Mouse (Mus musculus) lung, postnatal 0 days (tissue): ENCODE measurements around the gene Sh2d2a. TPM values are rescaled to one million over a fixed set of nuclear protein-coding genes. Genes with fewer than 3 reads are reported as not detected.

Experiments
- ATAC-seq: fragments of 200-750 bp; cut with Nextera tagmentation; 2 replicates; pipeline ENCODE4 v1.8.0; 2017; ENCODE audit warnings: moderate library complexity
- DNase-seq: peaks from one replicate; pipeline ENCODE4 v3.0.0-alpha.2; 2016; ENCODE audit warnings: low spot score
- H3K27ac ChIP-seq: fragments of 300-500 bp; sonication (generic); 2 replicates; pipeline ENCODE4 v1.5.1; 2014; ENCODE audit warnings: antibody characterized with exemption, mild to moderate bottlenecking, low read length, mixed read lengths
- H3K27me3 ChIP-seq: fragments of 300-500 bp; sonication (generic); replicated peaks from 2 replicates; pipeline ENCODE4 v1.6.1; 2014; ENCODE audit warnings: low read length, mixed read lengths; ENCODE audit not compliant: insufficient read depth
- H3K36me3 ChIP-seq: fragments of 300-500 bp; sonication (generic); 2 replicates; pipeline ENCODE4 v1.6.1; 2014; ENCODE audit warnings: low read length, mixed read lengths; ENCODE audit not compliant: insufficient read depth
- H3K4me1 ChIP-seq: fragments of 300-500 bp; sonication (generic); 2 replicates; pipeline ENCODE4 v1.6.1; 2014; ENCODE audit warnings: antibody characterized with exemption, low read depth, low read length, mixed read lengths; ENCODE audit not compliant: insufficient read depth
- H3K4me2 ChIP-seq: fragments of 300-500 bp; sonication (generic); replicated peaks from 2 replicates; pipeline ENCODE4 v1.6.1; 2014; ENCODE audit warnings: low read depth, mild to moderate bottlenecking, low read length, moderate library complexity, mixed read lengths
- H3K4me3 ChIP-seq: fragments of 300-500 bp; sonication (generic); 2 replicates; pipeline ENCODE4 v1.5.1; 2014; ENCODE audit warnings: low read depth, low read length
- H3K9ac ChIP-seq: fragments of 300-500 bp; sonication (generic); replicated peaks from 2 replicates; pipeline ENCODE4 v1.6.1; 2014; ENCODE audit warnings: low read depth, mild to moderate bottlenecking
- H3K9me3 ChIP-seq: fragments of 300-500 bp; sonication (generic); 2 replicates; pipeline ENCODE4 v1.6.1; 2016; ENCODE audit warnings: low read length, mixed read lengths
- CTCF ChIP-seq: IDR thresholded peaks from 2 replicates; pipeline ENCODE4 v1.5.1; 2016; ENCODE audit warnings: antibody characterized with exemption, mild to moderate bottlenecking
- EP300 ChIP-seq: IDR thresholded peaks from 2 replicates; pipeline ENCODE4 v1.6.1; 2016; ENCODE audit warnings: antibody characterized with exemption, mild to moderate bottlenecking, control low read depth
- WGBS: fragments of 180-500 bp; shearing (Covaris S2); extraction: QIAGEN DNeasy Blood & Tissue Kit; methylation state at CpG from one replicate; pipeline ENCODE4 v1.1.7; 2014; 5-methylcytosine and 5-hydroxymethylcytosine counted together
- polyA plus RNA-seq: library from polyadenylated mRNA; unstranded; fragments of >200 nt; fragmentation: Nextera tagmentation; extraction: Ambion mirVana; gene quantifications from 2 replicates; pipeline ENCODE4 v1.2.1, GENCODE M21; 2015

The Sh2d2a gene
- 0.25 and 0.29 TPM in 2 replicates for polyA plus RNA-seq

DNA sequence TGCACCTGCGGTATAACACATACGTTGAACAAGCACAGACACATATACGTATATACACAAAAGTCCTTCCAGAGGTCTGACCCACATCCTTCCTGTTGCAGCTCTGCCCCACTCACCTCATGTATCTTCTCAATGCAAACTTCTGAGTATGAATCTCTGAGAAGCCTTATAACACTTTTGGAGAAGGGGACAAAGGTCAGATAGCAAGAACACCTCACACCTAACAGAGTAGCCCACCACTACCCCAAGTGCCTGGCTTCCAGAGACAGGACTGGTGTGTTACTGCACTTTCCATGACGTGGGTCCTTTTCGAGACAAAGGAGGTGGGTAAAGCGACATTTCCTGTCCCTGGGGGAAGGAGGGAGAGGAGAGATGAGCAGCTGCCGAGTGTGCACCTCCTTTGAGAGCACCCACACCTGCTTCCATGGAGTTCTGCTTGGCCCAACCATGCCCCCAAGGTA lies at the start of gene Sh2d2a:
Gene Sh2d2a, plus strand, starts transcription at position 106 of the 461 bp plus-strand sequence.
- Histone ChIP-seq H3K4me2 (no peak within 1 kb of the TSS), H3K27ac (no peak within 1 kb of the TSS)

DNA sequence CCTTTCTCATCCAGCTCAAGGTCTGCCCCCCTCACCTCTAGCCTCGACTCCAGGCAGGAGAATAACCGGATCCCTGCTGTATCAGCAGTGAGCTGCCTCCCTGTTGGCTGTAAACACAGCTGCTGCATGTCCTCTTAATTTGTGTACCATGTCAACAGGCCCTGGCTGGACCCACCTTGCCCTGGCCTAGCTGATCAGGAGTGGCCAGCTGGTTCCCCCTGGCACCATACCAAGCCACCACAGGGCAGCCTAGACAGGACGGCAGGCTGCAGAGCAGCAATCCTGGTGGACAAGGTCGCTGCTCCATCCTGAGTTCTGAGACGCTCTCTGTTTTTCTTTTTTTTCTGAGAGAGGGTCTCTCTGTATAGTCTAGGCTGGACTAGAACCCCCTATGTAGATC lies 44.9 kb upstream of the Sh2d2a start:
- no peaks in the 10 kb centered on the region for H3K4me1 ChIP-seq
- H3K9me3 ChIP-seq = no peaks in the 10 kb centered on the region
- no peak overlapping the region for H3K27ac ChIP-seq
- no peak overlapping the region for H3K4me2 ChIP-seq
- no peaks in the 10 kb centered on the region for H3K36me3 ChIP-seq
- WGBS = 36% methylated on average over 5 of the region's 5 CpGs
- TF ChIP-seq CTCF (no peak), EP300 (no peak)
- ATAC-seq (no peak), DNase-seq (no peak)
- H3K27me3 ChIP-seq = peaks cover 48% of the 10 kb centered on the region; the same call in 1 of the 2 replicates
- no peak overlapping the region for H3K9ac ChIP-seq
- no peak overlapping the region for H3K4me3 ChIP-seq

More for the DNA sequence above, at the start of gene Sh2d2a:
- H3K9ac ChIP-seq = no peak within 1 kb of the TSS
- H3K27me3 ChIP-seq = no peaks in the 10 kb centered on the region
- no peaks in the 10 kb centered on the region for H3K4me1 ChIP-seq
- H3K36me3 ChIP-seq = no peaks in the 10 kb centered on the region
- no peaks in the 10 kb centered on the region for H3K9me3 ChIP-seq
- 60% methylated on average over 7 of the region's 7 CpGs for WGBS
- H3K4me3 ChIP-seq = no peak within 1 kb of the TSS
- DNase-seq = no peak
- no peak for TF ChIP-seq CTCF
- TF ChIP-seq EP300 = no peak
- no peak for ATAC-seq

DNA sequence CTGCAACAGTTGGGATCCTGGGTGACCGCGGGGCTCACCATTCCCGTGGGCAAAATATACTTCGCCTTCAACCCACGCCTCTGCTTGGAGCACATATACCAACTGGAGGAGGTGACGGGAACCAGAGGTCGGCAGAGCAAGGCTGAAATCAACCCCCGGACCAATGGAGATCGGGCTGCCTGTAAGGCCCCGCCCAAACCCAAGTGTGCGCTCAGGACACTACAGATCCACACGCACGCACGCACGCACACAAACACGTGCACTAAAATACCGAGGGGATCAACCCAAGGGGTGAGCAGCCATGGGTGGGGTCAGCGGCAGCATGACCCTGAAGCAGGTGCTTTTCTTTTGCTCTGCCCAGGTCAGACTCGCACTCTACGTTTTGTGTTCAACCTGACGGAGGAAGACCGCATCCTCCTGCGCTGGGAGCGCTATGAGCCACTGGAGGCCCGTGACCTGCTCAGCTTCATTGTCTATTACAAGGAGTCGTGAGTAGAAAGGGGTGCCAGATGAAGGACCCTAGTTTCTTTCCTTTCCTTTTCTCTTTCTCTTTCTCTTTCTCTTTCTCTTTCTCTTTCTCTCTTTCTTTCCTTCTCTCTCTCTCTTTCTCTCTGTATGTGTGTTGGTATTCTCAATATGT lies 42.4 kb upstream of the Sh2d2a start:
- Histone ChIP-seq H3K4me2 (peak overlapping the region; percentile 39), H3K4me3 (peak overlapping the region; percentile 24), H3K9ac (no peak overlapping the region), H3K27me3 (peaks cover 39% of the 10 kb centered on the region), H3K4me1 (no peaks in the 10 kb centered on the region), H3K27ac (no peak overlapping the region), H3K36me3 (no peaks in the 10 kb centered on the region), H3K9me3 (no peaks in the 10 kb centered on the region)
- WGBS = 3% methylated on average over 26 of the region's 26 CpGs
- DNase-seq (peak; percentile 18), ATAC-seq (peak; percentile 32)
- TF ChIP-seq CTCF = no peak
- TF ChIP-seq EP300 = no peak

DNA sequence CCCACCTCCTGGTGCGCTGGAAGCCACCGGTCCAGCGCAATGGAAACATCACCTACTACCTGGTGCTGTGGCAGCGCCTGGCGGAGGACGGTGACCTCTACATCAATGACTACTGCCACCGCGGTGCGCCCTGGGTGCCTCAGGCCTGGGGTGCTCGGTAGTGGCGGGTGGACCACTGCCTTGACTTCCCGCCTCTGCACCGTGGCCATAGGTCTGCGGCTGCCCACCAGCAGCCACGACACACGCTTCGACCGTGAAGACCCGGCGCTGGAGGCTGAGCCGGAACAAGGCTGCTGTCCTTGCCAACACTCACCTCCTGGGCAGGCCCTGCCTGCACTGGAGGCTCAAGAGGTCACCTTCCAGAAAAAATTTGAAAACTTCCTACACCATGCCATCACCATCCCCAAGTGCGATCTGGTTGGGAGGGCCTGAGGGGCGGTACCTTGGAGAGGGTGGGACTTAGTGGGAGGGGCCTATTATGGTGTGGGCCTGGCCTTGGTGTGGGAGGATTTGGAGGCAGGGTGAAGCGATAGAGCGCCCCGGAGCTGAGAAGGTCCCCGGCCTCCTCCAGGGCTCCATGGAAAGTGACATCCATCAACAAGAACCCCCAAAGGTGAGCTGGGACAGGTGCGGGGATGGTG lies 37.1 kb upstream of the Sh2d2a start:
- 0 out of 2 replicates have a peak overlapping the region, but pooled peaks have one; percentile 14 for H3K4me2 ChIP-seq
- no peaks in the 10 kb centered on the region for H3K4me1 ChIP-seq
- WGBS = 7% methylated on average over 28 of the region's 28 CpGs
- H3K9ac ChIP-seq = no peak overlapping the region
- H3K27me3 ChIP-seq = peaks cover 33% of the 10 kb centered on the region
- H3K4me3 ChIP-seq = no peak overlapping the region
- TF ChIP-seq CTCF (no peak), EP300 (no peak)
- H3K9me3 ChIP-seq = no peaks in the 10 kb centered on the region
- H3K27ac ChIP-seq = no peak overlapping the region
- ATAC-seq = peak; percentile 40; the same call in 1 of the 2 replicates
- DNase-seq = peak; percentile 12
- no peaks in the 10 kb centered on the region for H3K36me3 ChIP-seq

DNA sequence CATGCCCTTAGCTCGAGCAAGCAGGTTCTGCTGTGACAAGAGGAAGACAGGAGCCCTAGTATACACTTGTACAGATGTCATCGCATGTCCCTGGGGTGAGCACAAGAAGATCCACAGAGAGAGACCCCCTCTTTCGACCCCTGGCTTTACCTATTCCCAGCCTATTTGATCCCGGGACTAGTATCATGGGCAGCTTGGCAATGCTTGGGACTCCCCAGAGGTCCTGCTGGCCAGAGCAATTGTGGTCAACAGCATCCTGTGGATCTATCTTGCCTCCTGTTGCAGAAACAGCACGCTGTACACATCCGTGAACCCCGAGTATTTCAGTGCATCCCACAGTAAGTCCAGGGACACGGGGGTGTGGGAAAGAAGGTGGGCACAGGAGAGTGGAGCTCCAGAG lies 35.3 kb upstream of the Sh2d2a start:
- DNase-seq = no peak
- H3K4me2 ChIP-seq = no peak overlapping the region
- no peak overlapping the region for H3K27ac ChIP-seq
- no peaks in the 10 kb centered on the region for H3K4me1 ChIP-seq
- ATAC-seq = no peak
- H3K9ac ChIP-seq = no peak overlapping the region
- H3K36me3 ChIP-seq = no peaks in the 10 kb centered on the region
- WGBS = 81% methylated on average over 8 of the region's 8 CpGs
- H3K27me3 ChIP-seq = peaks cover 33% of the 10 kb centered on the region
- H3K4me3 ChIP-seq = no peak overlapping the region
- no peaks in the 10 kb centered on the region for H3K9me3 ChIP-seq
- TF ChIP-seq EP300 = no peak
- no peak for TF ChIP-seq CTCF

DNA sequence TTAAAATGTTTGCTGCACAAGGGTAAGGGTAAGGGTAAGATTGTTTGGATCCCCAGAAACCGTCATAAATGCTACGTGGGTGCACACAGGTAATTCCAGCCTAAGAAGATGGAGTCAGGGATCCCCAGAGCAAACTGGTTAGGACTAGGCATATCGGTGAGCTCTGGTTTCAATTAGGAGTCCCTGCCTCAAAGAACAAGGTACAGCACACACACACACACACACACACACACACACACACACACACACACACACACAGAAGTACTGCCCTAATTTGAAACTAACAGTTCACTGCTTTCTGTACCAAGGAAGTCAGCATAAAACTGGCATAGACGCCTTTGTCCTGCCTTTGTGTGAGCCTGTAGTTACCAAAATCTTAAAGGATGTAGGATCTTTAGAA lies 34.1 kb upstream of the Sh2d2a start:
- Histone ChIP-seq H3K27me3 (peaks cover 38% of the 10 kb centered on the region), H3K4me2 (no peak overlapping the region), H3K9ac (no peak overlapping the region), H3K27ac (no peak overlapping the region), H3K4me3 (no peak overlapping the region), H3K36me3 (no peaks in the 10 kb centered on the region), H3K9me3 (no peaks in the 10 kb centered on the region), H3K4me1 (no peaks in the 10 kb centered on the region)
- DNase-seq (no peak), ATAC-seq (no peak)
- WGBS = 79% methylated on average over 4 of the region's 4 CpGs
- no peak for TF ChIP-seq CTCF
- no peak for TF ChIP-seq EP300
